Mouse (Mus musculus): Measurements from ENCODE around the gene Qk.

DNA sequence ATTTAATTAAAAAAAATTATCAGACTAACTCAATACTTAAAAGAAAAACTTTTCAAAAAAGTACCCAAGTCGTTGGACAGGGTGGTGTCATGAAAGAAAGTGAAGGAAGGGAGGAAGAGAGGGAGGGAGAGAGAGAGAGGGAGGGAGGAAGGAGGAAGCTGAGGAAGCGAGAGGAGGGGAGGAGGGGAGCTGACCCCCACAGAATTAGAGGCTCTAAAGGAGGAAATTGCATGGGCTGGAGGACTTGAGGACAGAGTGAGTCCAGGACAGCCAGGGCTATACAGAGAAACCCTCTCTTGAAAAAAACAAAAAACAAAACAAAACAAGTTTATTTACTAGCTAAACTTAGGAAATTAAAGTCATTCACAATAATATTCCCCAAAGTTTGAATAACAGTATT lies 27.1 kb downstream of the Qk start:
- TF ChIP-seq CTCF (IDR thresholded peaks at IDR 0.05; ENCODE audit: low read depth, low read length): no peak
- no peak for TF ChIP-seq EP300 (IDR thresholded peaks at IDR 0.05; ENCODE audit: insufficient read depth, low read depth, low read length)
- TF ChIP-seq POLR2A (IDR thresholded peaks at IDR 0.05; ENCODE audit: insufficient read depth, low read length): no peak
